Mouse (Mus musculus): ENCODE data around the gene Tmem30a.

DNA sequence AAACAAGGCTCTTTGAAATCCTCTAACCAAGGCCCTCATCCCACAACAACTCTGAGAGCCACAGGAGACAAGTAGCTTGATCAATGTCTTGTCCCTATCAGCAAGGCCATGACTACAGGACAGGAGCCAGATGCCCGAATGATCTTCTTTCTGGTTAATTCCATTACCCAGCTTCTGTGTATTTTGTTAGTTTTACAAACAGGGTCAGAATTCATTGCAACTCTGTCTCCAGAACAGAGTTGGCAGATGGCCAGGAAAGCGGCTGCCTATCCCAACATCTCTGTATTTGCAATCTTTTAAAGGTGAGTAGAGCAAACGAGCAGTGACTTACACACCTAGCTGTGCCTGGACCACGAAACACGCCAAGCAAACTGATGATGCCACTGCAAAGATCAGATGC, 63.0 kb downstream of the Tmem30a start:
- no peak for TF ChIP-seq CTCF (IDR thresholded peaks at IDR 0.05; ENCODE audit: low read depth)
- no peak for TF ChIP-seq EP300 (optimal IDR thresholded peaks at IDR 0.05)

Data from stomach, postnatal 0 days (tissue).